Mouse (Mus musculus) adrenal gland, postnatal 14 days (tissue): Measurements from ENCODE around the gene Ifnl2. TPM values are rescaled to one million over a fixed set of nuclear protein-coding genes. Genes with fewer than 3 reads are reported as not detected.

ENCODE experiments used
- DNase-seq: peaks from one replicate; pipeline ENCODE4 v3.0.0; 2021; ENCODE audit warnings: mixed read lengths
- total RNA-seq: library from RNA; stranded (reverse); gene quantifications from 2 replicates; pipeline ENCODE4 v1.2.3, GENCODE M21; 2021

The Ifnl2 gene
- total RNA-seq, 1 experiment from 2014 or later: not detected

- no peak for DNase-seq
Observed at GRCm38 (mm10) chr7:28490903-28491302, 19.4 kb downstream of the Ifnl2 start.

GRCm38 (mm10) chr7:28490410-28490809, 19.8 kb downstream of the Ifnl2 start:
- DNase-seq: peak; percentile 73

- DNase-seq: peak; percentile 42
Observed at GRCm38 (mm10) chr7:28488030-28488491, 22.2 kb downstream of the Ifnl2 start.

- no peak for DNase-seq
Observed at GRCm38 (mm10) chr7:28484192-28484591, 26.1 kb downstream of the Ifnl2 start.

- DNase-seq: no peak
Observed at GRCm38 (mm10) chr7:28482854-28483253, 27.4 kb downstream of the Ifnl2 start.

- DNase-seq: peak; percentile 39
Observed at GRCm38 (mm10) chr7:28478854-28479253, 31.4 kb downstream of the Ifnl2 start.

- no peak for DNase-seq
Observed at GRCm38 (mm10) chr7:28477363-28477762, 32.9 kb downstream of the Ifnl2 start.

- DNase-seq: no peak
Observed at GRCm38 (mm10) chr7:28476191-28476590, 34.1 kb downstream of the Ifnl2 start.

- peak; percentile 87 for DNase-seq
Observed at GRCm38 (mm10) chr7:28467213-28467751, 43.0 kb downstream of the Ifnl2 start.

GRCm38 (mm10) chr7:28466721-28467212, 43.5 kb downstream of the Ifnl2 start:
- DNase-seq: no peak

- peak; percentile 88 for DNase-seq
Observed at GRCm38 (mm10) chr7:28464416-28465212, 45.6 kb downstream of the Ifnl2 start.

GRCm38 (mm10) chr7:28462769-28463168, 47.5 kb downstream of the Ifnl2 start:
- no peak for DNase-seq

GRCm38 (mm10) chr7:28460361-28460760, 49.9 kb downstream of the Ifnl2 start:
- no peak for DNase-seq

Other genes with a start within 250 kb of the Ifnl2 start
- 27.4 and 29.8 TPM in 2 replicates for gene Eid2, start 242.6 kb downstream of the Ifnl2 start, total RNA-seq
- gene Eid2b, start 232.7 kb downstream of the Ifnl2 start, total RNA-seq: 14.2 and 14.3 TPM in 2 replicates
- gene Selenov, start 219.3 kb downstream of the Ifnl2 start, total RNA-seq: not detected in 2 replicates
- 0.41 and 0.56 TPM in 2 replicates for gene Dll3, start 208.2 kb downstream of the Ifnl2 start, total RNA-seq
- gene Timm50, start 198.4 kb downstream of the Ifnl2 start, total RNA-seq: 94.7 and 100 TPM in 2 replicates
- gene Supt5, start 171.7 kb downstream of the Ifnl2 start, total RNA-seq: 122 and 127 TPM in 2 replicates
- gene Rps16, start 159.8 kb downstream of the Ifnl2 start, total RNA-seq: 937 and 1,132 TPM in 2 replicates
- gene Plekhg2, start 137.9 kb downstream of the Ifnl2 start, total RNA-seq: 27.9 and 32.6 TPM in 2 replicates
- gene Zfp36, start 130.2 kb downstream of the Ifnl2 start, total RNA-seq: 27.9 and 30.7 TPM in 2 replicates
- 29.6 and 30.5 TPM in 2 replicates for gene Med29, start 117.7 kb downstream of the Ifnl2 start, total RNA-seq
- gene Paf1, start 117.5 kb downstream of the Ifnl2 start, total RNA-seq: 77.0 and 87.6 TPM in 2 replicates
- 14.7 and 24.7 TPM in 2 replicates for gene Gmfg, start 73.0 kb downstream of the Ifnl2 start, total RNA-seq
- gene Lrfn1, start 58.5 kb downstream of the Ifnl2 start, total RNA-seq: 11.5 and 12.8 TPM in 2 replicates
- gene Ifnl3, start 12.4 kb upstream of the Ifnl2 start, total RNA-seq: not detected in 2 replicates
- gene Sycn, start 30.4 kb upstream of the Ifnl2 start, total RNA-seq: not detected in 2 replicates
- 0.41 TPM in 1 of 2 replicates, not detected in the other for gene Nccrp1, start 36.8 kb upstream of the Ifnl2 start, total RNA-seq
- gene Samd4b, start 87.7 kb upstream of the Ifnl2 start, total RNA-seq: 52.3 and 56.3 TPM in 2 replicates
- 22.0 and 25.6 TPM in 2 replicates for gene Pak4, start 87.7 kb upstream of the Ifnl2 start, total RNA-seq
- gene Acp7, start 120.9 kb upstream of the Ifnl2 start, total RNA-seq: not detected in 2 replicates
- gene Fbxo27, start 182.4 kb upstream of the Ifnl2 start, total RNA-seq: 0.63 and 2.6 TPM in 2 replicates
- 2.3 and 4.4 TPM in 2 replicates for gene Fbxo17, start 206.3 kb upstream of the Ifnl2 start, total RNA-seq
- gene Mrps12, start 231.4 kb upstream of the Ifnl2 start, total RNA-seq: 82.1 and 82.9 TPM in 2 replicates
- gene Sars2, start 231.5 kb upstream of the Ifnl2 start, total RNA-seq: 17.6 and 18.9 TPM in 2 replicates
- gene Ccer2, start 245.7 kb upstream of the Ifnl2 start, total RNA-seq: not detected in 2 replicates